Mouse (Mus musculus) thymus, adult 2 months (tissue): ENCODE results near the gene Cope.

ENCODE experiments used
- CTCF ChIP-seq: fragments of 200-500 bp; IDR thresholded peaks from 2 replicates; pipeline ENCODE4 v1.5.1; 2012; ENCODE audit warnings: mild to moderate bottlenecking, control low read depth, low read length, moderate library complexity, borderline replicate concordance; ENCODE audit not compliant: control insufficient read depth, poor library complexity, insufficient read depth; ENCODE audit errors: extremely low read depth
- POLR2A ChIP-seq: fragments of 200-500 bp; IDR thresholded peaks from 2 replicates; pipeline ENCODE4 v1.6.1; 2012; ENCODE audit warnings: mild to moderate bottlenecking, low read length, control low read depth, moderate library complexity; ENCODE audit not compliant: control insufficient read depth, poor library complexity, insufficient read depth; ENCODE audit errors: extremely low read depth

DNA sequence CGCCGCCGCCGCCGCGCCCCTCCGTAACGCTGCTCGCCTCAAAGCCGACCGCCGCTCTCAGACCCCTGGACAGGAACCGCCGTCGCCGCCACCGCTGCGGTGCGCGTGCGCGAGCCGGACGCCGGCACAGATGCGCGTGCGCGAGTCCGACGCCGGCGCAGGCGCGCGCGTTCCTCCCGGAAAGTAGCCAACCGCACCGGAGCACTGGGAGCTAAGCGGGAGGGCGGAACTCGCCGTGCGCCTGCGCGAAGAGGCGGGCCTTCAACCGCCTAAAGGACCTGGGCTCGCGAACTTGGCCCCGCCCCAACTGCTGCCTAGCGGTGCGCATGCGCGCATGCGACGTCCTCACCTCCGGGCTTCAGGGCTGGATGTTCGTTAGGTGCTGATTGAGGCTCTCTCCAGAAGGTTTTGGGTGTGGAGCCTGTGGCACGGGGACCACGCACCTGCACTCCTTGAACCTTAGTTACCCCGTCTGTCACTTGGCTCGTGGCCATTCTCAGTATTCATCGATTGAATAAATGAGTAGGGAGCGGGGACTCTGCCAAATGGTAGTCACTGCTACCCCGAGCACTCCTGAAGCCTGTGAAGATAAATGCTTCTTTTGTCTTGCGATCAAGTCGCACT lies 51.0 kb downstream of the Cope start, which contains the start of gene Upf1:
- peak; percentile 55; the same call in 1 of the 2 replicates for TF ChIP-seq CTCF
- TF ChIP-seq POLR2A = peak; percentile 86
